Mouse (Mus musculus) C2C12 (cell line): ENCODE results near the gene Tmem28.

ENCODE experiments used
- CTCF ChIP-seq: IDR thresholded peaks from one replicate; pipeline ENCODE4 v1.5.1; 2011; ENCODE audit not compliant: control insufficient read depth, insufficient read depth, insufficient read length
- FOSL1 ChIP-seq: IDR thresholded peaks from one replicate; pipeline ENCODE4 v1.8.0; 2011; ENCODE audit warnings: mild to moderate bottlenecking, low read length; ENCODE audit not compliant: poor library complexity, insufficient read depth, severe bottlenecking

DNA sequence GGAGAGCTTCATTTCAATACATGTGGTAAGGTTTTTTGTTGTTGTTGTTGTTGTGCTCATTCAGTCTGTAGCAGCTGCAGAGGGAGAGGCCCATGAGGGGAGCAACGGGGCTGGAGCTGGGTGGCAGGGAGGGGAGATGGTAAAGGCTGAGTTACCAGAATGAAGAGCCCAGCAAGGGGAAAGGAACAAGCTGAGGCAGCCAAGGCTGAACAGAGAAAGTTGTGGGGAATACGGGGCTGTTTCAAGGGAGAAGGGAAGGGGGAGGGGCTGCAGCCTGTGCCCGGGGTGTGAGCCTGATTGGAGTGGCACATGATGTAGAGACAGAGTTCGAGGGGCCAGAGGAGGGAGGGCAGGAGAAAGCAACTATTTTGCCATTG is 53.1 kb downstream of the Tmem28 start:
- TF ChIP-seq CTCF, result no peak
- no peak for TF ChIP-seq FOSL1
